Mouse (Mus musculus): ENCODE results near the gene Olfr65.

Olfr65 gene

DNA sequence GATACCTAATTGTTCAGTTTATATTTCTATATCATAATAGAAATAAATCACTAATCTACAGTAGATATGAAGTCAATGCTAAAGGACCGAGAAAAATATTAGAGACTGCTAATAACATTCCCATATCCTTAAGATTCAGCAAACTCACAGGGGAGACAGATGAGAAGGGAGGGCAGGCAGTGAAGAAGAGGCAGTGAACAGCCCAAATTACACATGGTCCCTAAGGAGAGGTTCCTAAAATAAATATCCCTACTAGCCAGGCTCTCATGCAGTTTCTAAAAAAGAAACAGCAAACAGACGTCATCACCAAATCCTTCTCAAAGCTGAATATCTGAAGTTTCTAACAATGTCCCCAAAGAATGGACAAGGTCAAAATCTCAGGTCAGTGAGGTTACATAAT, at the start of gene Olfr65:
Olfr65 (plus strand) TSS at position 301 of the 400 bp plus-strand sequence.
- WGBS, result 61% methylated on average over 2 of the region's 2 CpGs

DNA sequence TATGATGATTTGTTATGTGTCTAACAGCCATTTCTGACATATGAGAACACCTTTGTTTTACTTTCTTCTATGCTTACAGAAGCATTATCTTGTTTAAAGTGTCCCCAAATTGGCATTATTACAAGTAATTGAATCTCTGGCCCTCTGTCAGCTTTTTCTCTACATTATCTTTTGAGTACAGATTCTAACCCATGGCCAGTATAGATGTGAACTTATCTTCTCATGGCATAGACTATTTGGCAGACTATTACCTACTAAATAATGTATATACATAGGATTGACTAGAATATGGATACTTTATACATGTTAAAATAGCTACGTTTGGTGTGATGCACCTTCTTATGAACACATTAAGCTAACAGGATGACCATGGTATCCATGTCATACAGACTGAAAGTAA, 48.6 kb upstream of the Olfr65 start:
- 68% methylated on average over 1 of the region's 1 CpGs for WGBS

DNA sequence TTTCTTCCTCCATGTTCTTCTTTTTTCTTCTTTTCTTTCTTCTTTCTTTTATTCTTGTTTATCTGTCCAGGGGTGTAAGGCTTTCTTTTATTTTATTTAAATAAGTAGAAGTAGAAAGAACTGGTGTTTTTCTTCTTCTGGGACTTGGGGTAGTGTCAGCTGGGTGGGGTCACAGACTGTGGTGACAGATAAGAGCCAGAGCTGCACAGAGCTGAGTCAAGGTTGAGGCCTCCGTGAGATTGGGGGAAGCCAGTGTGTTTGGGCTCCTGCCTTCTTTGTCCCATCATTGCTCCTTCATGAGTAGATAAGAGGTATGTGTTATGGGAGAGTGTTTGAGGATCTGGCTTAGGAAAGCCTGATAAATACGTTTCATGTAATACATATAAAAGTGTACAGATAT, 44.2 kb upstream of the Olfr65 start:
- WGBS, result 75% methylated on average over 2 of the region's 2 CpGs

DNA sequence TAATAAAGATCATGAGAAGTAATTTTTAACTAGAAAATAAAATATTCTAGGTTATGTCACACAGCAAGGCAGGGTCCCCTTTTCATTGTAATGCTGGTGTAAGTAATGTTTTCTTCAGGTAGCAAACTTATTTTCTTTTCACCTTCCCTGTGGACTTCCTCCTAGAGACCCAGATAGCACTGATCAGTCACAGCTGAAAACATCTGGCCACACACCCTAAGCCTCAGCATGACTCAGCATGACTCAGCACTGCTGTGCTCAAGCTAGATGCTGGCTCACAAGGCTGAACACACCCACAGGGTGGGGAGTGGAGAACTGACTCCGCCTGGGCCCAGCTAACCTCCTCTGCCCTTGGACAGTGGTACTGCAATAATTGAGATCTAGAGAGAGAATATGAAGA, 42.4 kb upstream of the Olfr65 start:
- WGBS, result 59% methylated on average over 1 of the region's 1 CpGs

DNA sequence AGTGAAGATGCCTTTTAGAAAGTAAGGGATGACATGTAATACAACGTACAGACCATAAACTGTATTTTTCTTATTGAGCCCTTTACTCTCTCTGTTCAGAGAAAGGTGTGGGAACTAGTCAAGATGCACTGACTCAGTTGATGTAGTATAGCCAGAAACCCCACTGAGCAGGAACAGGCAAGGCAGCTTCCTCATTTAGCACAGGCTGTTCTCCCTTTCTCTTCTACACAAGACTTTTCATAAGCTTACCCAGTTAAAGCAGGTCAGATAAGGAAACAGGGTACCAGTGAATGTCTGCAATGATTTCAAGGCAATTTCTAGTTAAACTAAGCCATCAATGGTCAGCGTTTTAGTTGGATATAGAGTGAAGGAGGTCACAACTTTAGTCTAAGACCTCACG, 41.8 kb upstream of the Olfr65 start:
- WGBS, result 83% methylated on average over 3 of the region's 3 CpGs

DNA sequence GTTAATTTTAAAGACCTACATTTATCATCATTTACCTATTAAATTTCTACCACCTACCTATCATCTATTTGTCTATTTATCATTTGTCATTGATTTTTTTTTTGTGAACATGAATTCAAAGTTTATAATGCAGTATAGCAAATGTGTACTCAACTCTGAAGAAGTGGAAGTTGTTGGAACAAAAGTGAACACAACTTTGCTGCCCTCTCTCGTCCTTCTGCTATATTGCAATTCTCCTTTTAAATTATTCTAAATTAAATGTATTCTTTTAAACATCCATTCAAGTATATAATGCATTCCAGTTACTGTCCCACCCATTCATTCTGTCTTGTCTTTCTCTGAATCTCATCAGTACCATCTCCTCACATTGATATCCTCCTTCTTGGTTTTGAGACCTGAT, 30.2 kb upstream of the Olfr65 start:
- 6% methylated on average over 1 of the region's 1 CpGs for WGBS

DNA sequence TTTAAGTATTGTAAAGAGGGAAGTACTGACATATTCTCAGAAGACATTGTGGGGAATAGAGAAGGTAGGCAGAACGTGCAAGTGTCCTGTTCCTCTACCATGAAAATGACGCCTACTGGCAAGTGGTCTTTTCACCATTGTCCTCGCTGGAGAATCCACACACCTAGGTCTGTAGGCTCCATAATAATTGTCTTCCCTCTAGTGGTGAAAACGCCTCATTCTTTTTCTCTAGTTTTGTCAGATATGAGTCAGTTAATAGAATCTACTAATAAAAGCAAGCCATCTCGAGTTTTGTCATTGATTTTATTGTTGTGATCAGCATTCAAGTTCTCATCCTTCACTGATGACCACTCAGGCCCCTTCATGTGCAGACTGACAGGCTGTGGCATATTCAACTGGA, 28.8 kb upstream of the Olfr65 start:
- 62% methylated on average over 5 of the region's 5 CpGs for WGBS

DNA sequence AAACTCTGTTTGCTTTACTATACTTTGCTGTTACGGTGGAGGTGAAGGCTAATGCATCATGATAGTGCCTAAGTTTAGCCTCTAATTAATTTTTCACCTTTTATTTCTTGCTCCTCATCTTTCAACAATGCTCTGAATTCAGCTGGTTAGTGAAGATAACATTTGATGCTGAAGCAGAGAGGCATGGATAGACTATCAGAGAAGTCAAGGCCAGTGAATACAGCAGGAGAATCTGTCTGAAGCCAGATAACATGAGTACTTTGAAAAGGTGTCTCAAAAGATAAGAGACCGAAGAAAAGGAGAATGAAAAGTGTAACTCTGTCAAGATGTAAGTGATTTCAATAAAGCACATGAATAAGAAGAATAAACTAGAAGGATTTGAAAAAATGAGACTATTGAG, 26.2 kb upstream of the Olfr65 start:
- 89% methylated on average over 2 of the region's 2 CpGs for WGBS

DNA sequence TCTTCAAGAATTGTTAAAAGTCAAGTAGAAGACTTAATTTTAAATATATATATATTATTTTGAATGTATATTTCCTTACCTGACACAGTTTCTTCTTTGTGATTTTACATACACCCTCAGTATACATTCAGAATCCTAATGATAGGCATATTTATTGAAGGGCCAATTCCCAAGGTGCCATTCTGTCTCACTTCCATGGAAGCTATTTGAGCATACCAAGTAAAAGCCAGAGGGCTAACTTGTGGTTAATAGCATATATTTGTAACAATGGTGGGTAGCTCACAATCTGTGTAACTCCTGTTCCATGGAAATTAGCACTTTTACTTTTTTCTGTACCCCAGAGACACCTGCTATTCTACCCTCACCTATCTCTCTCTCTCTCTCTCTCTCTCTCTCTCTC, 17.1 kb upstream of the Olfr65 start, which contains the start of gene Olfr66:
Olfr66 (minus strand) TSS at position 101 of the 400 bp plus-strand sequence.

DNA sequence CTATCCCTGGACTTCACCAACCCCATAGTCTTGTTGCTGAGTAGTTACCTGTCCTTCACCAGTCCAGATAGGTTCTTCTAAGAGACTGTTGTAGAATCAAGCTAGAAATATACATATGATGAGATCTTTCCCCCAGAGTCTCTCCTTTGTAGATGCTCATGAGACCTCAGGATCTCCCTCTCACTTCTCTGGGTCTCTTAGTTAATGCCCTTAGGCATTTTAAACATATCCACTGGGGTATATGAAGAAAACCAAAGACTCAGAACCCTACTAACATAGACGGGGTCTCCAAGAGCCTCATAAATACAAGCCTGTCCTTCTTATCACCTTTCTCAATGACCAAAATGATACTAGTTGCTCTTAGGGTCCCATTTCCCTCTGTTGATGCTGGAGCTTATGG, 8.9 kb upstream of the Olfr65 start, which contains the start of gene Olfr64:
Olfr64 (minus strand) TSS at position 101 of the 400 bp plus-strand sequence.
- 78% methylated on average over 1 of the region's 1 CpGs for WGBS

DNA sequence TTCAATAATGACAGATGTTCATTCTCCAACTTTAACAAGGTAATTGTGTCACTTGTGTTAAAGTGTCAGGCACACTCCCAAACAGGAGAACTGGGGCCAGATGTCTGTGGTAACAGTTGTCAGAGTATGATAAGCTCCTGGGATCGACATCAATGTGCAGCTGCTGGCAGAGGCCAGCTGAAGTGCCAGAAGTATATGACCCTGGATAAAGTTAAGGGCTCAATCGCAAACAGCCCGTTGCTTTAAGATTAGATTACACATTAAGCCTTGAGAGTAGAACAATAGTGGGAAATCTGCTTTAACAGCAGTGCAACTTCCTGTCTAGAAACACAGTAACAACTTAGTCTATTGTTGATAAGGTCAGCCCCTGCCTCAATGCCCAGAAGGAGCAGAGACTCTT, 6.8 kb downstream of the Olfr65 start:
- WGBS, result 57% methylated on average over 3 of the region's 3 CpGs

DNA sequence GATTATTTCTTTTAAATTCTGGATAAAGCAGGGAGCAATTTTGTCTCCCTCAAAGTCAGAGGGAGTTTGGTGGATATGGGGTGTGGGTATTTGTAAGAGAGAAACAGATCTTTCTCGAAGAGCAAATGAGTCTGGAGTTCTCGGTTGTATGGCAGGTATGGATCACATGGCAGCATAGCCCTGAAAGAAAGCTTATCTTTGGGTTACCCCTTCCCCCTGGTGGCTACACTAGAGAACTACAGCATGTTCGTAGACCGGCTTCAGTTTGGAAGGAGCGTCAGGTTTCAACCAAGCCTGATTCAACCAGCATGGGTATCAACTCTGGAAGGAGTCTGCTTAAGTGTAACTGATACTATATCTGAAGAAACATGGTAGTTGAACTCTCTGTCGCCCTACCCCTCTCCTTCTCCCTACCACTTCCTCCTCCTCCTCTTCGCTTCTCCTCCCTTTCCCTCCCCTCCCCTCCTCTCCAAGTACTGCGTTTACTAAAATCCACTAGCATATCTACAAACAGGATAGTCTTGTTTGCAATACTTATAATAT, 9.8 kb downstream of the Olfr65 start:
- WGBS, result 55% methylated on average over 8 of the region's 8 CpGs

DNA sequence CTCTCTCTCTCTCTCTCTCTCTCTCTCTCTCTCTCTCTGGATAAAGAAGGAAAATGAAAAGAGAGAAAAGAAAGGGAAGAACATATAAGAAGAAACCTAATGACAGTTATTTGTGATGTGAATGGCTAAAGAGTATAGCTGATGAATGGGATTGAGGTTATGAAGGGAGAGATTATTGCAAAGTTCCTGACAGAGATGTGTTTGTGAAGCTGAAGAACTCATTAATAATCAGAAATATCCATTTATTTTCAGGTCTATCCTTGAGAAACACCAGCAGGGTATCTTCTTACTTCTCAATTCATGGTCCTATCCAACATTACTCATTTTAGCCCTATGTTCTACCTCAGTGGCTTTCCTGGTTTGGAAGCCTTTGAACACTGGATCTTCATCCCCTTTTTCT, 25.2 kb downstream of the Olfr65 start, which contains the start of gene Olfr631:
Olfr631 (plus strand) TSS at position 301 of the 400 bp plus-strand sequence.

DNA sequence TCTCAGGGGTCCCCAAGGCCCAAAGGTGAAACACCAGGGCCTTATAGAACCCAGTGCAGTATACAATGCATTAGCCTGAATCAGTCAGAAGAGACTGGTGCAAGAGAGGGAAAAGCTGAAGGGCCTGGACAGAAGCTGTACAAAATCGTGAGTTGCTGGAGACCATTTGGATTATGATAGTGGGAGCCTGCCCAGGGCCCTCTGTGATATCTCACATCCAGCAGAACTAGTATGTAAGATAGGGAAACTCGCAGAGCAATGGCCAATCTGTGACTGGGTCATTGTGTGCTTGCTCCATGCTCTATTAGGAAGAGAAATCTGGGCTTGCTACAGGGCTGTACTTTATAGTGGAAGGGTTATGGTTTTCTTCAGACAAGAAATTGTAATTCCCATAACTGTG, 31.0 kb downstream of the Olfr65 start, which contains the start of gene Olfr632:
Olfr632 (plus strand) TSS at position 84 of the 400 bp plus-strand sequence.
- 82% methylated on average over 2 of the region's 2 CpGs for WGBS

DNA sequence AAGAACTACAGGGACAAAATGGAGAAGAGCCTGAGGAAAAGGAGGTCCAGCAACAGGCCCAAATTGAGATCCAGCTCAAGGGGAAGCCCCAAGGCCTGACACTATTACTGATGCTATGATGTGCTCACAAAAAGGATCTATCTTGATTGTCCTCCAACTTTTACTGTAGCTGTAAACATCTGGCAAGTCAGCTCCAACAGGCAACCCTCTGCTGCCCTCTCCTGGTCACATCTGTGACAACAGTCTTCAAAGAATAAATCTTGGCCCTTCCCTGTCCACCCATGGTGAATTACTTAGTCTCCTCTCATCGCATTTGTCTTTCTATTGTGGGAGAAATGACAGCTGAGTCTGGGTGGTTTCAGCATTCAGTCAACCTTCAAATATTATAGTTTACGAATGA, 39.4 kb downstream of the Olfr65 start:
- WGBS, result 28% methylated on average over 2 of the region's 2 CpGs

DNA sequence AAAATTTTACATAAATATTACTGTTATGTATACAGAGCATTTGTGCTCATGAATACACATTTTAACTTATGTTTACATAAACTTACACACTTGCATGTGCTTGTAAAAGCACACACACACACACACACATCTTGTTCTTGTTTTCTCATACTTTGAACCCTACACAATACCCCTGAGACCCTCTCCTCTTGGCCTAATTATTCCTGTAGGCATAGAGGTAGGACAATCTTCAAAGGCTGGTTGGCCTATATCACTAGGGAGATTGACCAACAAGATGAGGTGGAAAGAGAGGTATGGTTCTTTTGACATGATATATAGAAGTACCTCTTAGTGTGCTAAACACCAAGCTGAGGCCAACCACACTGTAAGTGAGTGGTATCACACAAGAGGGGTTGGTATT, 40.9 kb downstream of the Olfr65 start, which contains the start of gene Olfr633:
Olfr633 (plus strand) TSS at position 301 of the 400 bp plus-strand sequence.

